Mouse (Mus musculus): ENCODE results near the gene Ddx11.
"Not testable (repeated sequence)": the region's sequence is repeated elsewhere in the genome, so short reads cannot be mapped to it uniquely, and the experiment has no call there.

Ddx11 gene

DNA sequence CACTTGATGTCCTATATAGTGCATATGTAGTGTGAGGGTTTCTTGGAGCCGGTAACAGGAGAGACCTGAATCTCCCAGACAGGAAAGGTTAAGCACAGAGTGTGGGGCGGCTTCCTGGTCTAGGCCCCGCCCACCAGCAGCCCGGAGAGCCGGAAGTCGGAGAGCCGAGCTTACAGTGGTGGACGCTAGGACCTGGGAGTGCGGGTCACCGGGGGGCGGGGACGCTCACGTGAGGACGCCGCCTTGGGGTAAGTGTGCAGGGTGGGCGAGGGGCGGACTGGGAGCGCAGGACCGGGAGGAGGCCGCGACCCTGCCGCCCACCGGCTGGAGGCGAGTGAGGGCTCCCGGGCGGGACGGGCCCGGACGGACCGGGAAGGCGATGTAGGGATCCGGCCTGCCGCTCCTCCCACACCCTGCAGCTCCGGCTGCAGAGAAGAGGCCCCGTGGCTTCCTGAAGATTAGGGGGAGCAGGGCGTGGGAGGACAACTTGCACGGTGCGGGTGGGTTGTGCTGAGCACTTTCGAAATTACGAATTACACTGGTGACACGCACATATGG, 11.8 kb upstream of the Ddx11 start, which contains the start of gene Washc1:
Gene Washc1, plus strand, starts transcription at position 144 of the 558 bp plus-strand sequence.
- peak; percentile 91 for ATAC-seq (ENCODE audit: insufficient number of reproducible peaks, low FRiP score, low TSS enrichment)

DNA sequence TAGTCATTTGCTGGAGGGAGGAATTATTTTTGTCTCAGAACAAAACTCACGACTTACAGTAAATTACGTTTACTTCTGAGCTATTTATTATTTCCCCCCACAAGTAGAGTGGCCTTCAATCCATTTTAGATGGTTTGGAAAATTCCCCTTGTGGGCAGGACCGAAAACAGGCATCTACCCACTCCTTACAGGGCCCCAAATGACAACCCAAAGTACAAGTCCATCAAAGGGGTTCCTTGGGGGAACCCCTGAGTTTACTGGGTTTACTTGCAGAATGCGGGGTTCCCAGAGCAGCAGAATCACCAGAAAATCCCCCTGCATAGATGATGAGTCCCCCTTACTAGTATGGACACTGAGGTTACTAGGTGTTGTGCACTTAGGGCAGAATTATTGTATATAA, 11.2 kb upstream of the Ddx11 start:
- ATAC-seq (ENCODE audit: insufficient number of reproducible peaks, low FRiP score, low TSS enrichment): no peak

DNA sequence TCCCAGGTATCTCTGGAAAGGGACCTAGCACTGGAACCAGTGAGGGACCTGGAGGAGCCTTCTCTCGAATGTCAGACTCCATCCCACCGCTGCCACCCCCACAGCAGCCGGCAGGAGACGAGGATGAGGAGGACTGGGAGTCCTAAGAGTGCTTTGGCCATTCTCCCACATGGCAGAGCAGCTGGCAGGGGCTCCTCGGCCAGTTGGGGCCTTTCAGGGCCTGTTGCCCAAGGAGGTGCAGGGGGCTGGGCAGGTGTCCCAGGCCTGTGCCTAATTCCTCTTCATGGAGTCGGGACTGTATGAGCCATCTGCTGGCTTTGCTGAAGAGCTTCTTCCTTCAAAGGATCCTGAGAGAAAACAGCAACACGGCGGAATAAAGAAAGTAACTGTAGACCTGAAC, 4.3 kb upstream of the Ddx11 start:
- no peak for ATAC-seq (ENCODE audit: insufficient number of reproducible peaks, low FRiP score, low TSS enrichment)

DNA sequence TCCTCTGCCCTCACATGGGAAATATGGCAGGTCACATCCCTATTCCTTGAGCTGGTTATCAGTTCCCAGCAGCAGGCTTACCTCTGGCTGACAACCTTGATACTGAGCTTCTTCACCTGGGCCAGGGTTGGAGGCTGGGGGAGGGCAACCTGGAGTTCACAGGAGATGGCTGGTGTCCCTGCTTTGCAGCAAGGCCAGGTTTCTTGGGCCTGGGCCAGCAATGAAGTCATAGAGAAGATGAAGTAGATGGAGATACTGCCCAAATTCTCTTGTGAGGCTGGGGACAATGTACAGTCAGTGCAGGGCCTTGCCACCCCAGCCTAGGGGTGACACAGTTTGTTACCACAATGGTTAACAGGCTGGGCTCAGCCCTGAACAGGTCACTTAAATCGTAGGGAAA, 2.6 kb upstream of the Ddx11 start:
- no peak for ATAC-seq (ENCODE audit: insufficient number of reproducible peaks, low FRiP score, low TSS enrichment)

DNA sequence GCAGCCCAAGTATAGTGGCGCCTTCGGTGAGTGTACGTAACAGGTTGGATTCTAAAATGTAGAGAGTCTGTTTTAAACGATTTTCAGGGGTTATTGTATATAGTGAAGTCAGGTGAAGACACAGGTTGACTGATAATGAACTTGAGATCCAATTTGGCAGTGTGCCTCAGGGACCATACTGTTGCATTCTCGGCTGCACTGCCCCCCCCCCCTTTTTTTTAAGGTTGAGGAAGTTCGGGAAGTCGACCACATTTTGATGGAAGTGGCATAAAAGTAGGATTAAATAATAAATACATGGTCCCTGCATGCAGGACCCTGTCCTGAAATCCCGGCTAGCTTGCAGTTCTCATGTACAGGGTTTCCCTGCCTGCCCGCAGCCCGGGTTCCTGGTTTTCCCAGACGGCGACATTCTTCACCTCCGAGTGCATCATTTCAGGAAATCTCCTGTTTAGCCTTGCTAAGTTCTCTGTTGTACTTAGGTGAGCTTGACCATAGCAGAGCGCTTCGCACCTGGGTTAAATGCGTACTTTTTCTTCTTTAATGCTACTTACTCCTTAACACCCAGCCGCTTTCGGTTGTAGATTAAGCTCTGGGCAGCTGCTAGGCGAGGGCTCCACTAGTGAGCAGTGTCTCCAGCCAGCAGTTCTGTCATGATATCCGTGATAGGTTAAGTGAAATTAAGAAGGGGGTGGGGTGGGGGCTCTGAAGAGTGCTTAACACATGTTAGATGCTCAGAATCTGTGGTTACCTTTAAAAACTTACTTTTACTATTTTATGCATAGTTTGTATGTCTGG, 693 bp downstream of the Ddx11 start:
- no peak for ATAC-seq (ENCODE audit: insufficient number of reproducible peaks, low FRiP score, low TSS enrichment)

DNA sequence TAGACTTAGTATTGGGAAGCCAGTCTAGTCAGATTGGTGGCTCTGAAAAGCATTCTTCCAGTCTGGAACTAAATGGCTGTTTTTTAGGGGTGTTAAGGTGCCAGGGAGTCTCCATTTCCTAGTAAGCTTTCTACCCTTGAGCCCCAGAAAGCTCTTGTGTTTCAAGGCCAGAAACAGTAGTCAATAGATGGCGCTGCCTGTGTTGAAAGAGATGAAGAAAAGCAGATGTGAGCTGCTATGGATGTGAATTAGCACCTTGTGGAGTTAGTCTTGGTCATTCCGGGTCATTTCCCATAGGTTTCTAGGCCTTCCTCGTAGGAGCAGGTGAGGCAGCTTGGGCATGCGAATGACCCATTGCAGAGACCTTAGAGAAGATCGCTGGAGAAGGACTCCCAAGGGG, 1.9 kb downstream of the Ddx11 start:
- no peak for ATAC-seq (ENCODE audit: insufficient number of reproducible peaks, low FRiP score, low TSS enrichment)

DNA sequence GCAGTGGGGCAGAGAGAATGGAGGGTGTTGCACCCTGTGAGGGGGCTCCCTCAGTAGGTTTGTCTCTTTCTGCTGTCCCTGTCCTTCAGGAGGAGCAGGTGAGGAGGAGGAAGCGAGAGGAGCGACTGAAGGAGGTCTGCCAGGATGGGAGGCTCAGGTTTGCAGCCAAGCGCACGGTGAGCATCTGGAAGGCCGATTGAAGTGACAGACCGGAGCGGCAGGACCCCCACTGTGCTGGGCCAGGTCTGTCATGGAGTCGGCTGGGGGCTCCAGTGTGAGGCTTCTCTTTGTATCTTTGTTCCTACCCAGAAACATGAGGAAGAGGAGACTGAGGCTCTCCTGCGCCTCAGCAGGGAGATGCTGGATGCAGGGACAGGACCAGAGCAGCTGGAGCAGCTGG, 7.1 kb downstream of the Ddx11 start:
- ATAC-seq (ENCODE audit: insufficient number of reproducible peaks, low FRiP score, low TSS enrichment): no peak

DNA sequence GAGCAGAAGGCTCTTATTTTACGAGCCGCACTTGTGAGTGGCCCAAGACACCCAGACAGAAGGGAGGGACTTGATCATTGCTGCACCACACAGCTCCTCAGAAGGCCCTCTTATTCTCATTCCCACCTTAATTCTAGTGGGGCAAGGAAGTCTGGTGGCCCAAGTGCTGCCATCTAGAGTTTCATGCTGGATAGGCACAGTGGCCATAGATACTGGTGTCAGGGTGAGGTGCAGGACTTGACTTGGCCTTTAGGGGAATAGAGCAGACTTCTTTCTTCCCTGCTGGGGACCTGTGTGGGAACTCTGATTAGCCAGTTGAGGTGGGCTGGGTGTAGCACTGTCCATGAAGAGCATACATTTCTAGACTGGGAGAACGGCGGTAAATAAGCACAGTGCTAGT, 7.9 kb downstream of the Ddx11 start:
- ATAC-seq (ENCODE audit: insufficient number of reproducible peaks, low FRiP score, low TSS enrichment): no peak

DNA sequence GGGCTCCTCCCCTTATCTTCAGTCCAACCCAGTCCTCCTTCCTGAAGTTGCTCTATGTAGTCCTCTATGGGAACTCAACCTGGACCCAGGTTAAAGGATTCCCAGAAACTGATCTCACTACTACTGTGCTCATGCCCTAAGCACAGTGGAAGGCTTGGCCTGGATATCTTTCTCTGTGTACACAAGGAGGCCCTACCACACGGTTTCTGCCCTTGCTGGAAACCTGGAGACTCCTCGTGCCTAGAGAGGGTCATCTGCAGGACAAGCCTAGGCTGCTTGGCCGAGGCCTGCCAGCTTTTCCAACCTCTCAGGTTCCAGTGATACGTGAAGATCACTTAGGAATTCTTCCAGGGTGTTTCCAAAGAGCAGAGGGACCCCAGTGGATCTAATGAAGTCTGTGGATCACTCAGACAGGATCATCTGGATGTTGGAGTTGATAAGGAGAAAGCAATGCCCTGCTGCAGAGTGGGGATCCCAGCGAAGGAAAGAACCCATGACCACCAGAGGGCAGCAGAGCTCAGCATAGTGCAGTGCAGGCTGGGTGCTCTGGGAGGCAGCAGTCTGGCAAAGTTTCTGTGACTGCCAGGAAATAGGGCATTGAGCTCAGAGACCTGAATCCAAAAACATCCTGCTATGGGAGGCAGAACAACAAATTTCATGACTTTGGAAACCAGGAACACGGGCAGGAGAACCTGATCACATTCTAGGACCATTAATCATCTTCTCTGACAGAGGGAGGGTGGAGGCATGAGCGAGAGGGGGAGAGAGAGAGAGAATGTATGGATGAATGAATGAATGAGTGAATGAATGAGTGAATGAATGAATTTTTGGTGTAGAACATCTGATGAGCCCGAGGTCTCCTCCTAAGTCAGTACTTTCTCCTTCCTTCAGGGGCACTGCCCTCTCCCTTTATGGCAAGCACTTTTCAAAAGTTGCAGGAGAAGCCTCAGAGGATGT, 29.7 kb downstream of the Ddx11 start:
- ATAC-seq (ENCODE audit: insufficient number of reproducible peaks, low FRiP score, low TSS enrichment): peak; percentile 87

DNA sequence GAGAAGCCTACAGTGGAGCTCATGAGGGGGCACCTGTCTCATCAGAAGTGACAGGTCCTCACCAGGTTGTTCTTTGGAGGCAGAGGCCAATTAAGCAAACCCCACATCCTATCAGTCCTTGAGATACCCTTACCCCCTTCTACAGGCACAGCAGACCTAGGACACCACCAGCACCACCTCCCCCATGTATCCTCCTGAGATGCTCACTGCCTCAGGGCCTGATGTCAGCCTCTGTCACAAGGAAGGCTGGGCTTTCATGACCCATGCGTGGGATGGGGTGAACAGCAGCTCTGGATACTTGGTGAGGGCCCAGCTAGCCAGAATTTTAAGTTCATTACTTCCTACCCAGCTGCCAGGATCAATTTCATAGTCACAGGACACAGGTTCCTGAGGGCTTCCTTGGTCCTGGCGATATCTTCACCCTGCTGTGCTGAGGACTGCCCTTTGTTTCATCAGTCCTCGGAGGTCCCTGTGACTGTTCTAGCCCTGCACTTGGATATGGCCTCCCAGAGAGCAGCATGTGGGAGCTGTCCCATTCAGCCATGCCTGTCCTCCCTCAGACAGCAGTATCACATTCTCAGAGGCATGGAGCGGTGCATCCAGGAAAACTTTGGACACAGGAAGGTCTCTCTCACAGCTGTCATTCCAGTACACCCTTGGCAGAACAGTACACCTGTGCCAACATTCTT, 30.6 kb downstream of the Ddx11 start:
- not testable (repeated sequence) for ATAC-seq (ENCODE audit: insufficient number of reproducible peaks, low FRiP score, low TSS enrichment)

DNA sequence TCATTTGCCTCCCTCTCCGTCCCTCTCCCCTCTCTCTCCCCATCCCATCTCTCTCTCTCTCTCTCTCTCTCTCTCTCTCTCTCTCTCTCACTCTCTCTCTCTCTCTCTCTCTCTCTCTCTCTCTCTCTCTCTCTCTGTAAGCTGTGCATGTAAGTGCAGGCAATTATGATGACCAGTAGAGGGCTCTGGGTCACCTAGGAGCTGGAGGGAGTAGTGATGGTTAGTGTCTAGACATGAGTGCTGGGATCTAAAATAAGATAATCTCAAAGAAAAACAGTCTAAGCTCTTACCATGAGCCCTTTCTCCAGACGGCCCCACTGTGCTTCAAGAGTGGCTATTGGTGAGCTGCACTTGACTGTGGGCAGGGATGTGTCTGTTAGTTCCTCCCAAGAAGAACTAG, 31.6 kb downstream of the Ddx11 start:
- ATAC-seq (ENCODE audit: insufficient number of reproducible peaks, low FRiP score, low TSS enrichment): no peak

DNA sequence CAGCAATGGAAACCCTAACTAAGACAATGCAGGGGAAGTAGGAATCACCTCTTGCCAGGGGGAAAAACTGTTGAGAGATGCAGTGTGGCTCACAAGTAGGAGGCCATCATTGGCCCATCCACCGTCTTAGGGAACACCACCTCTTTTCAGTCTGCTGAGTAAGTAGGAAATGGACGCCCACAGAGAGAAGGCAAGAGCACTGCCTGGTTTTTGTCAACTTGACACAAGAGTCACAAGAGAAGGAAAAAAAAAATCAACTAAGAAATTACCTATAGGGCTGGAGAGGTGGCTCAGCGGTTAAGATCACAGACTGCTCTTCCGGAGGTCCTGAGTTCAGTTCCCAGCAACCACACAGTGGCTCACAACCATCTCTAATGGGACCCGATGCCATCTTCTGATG, 35.0 kb downstream of the Ddx11 start:
- no peak for ATAC-seq (ENCODE audit: insufficient number of reproducible peaks, low FRiP score, low TSS enrichment)

DNA sequence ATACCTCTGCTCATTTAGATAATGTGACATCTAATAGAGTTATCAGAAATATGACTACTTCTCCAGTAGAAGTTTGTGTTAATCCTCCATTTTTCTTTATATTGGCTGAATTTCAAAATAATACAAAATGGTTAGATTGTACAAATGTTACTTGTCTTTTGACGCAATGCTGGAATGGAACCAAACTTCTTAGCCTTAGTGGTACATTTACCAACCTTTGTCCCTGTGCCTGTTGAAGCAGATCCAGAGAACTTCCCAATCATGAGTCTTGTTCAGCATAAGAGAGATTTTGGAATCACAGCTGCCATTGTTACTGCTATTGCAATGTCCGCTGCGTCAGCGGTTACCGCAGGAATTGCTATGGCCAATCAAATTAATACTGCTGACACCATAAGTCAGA, 43.8 kb downstream of the Ddx11 start:
- ATAC-seq (ENCODE audit: insufficient number of reproducible peaks, low FRiP score, low TSS enrichment): not testable (repeated sequence)

DNA sequence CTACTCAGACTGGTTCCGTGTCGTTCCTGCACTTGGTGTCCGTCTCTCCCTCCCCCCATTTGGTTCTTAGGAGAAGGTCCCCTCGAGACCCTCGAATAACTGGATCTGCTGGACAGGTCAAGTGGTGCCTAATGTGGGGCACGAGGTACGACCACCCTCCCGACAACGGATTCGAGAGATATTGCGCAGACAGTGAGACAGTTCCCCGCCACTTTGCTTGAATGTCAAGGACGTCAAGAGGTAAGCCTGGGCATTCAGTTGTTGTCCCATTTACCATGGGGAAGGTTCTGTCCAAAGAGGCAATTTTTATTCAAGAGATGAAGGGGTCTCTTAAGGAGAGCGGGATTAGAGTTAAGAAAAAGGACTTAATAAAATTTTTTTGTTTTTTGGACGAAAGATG, 47.7 kb downstream of the Ddx11 start:
- not testable (repeated sequence) for ATAC-seq (ENCODE audit: insufficient number of reproducible peaks, low FRiP score, low TSS enrichment)

DNA sequence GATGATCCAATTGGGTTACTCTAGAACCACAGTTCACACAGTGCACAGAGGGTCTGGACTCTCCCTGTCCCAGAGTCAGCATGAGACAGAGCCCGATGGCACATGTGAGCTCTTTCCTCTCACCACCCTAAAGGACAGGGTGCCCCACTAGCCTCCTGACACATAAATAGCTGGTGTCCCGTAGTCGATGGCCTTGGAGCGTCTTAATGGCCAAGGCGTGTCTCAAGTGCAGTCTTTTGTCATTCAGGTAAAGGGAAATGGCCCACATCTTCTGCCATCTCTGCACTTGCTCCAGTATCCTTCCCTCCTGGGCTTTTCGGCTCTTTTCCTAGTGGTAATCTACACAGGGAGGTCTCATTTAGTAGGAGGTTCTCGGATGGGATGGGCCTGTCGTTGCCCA, 67.3 kb downstream of the Ddx11 start:
- ATAC-seq (ENCODE audit: insufficient number of reproducible peaks, low FRiP score, low TSS enrichment): no peak

DNA sequence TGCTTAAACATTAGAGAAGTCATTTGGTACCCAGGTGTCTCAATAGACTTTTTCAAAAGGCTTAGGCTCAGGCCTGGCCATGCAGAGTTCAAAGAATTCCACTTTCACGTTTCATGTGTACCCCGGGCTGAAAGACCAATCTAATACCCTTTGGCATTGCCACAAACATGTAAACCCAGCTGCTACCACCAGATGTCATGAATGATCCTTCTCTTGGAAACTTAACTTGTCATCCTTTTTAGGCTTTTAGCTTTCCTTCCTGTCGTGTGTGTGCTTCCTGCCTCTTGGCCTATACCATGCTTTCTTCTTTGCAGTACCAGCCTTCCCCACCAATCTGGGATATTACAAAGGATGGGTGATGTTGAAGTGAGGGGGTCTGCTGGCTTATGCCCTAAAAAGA, 73.7 kb downstream of the Ddx11 start:
- no peak for ATAC-seq (ENCODE audit: insufficient number of reproducible peaks, low FRiP score, low TSS enrichment)

Data from cerebellum, adult (tissue).